Mouse (Mus musculus) liver, embryonic 13.5 days (tissue): ENCODE data around the gene Tdrd6. TPM values are rescaled to one million over a fixed set of nuclear protein-coding genes. Genes with fewer than 3 reads are reported as not detected.

Experiments used
- ATAC-seq: fragments of 200-750 bp; cut with Nextera tagmentation; 2 replicates; pipeline ENCODE4 v1.8.0; 2017; ENCODE audit warnings: low read depth, mild to moderate bottlenecking, moderate number of reproducible peaks, moderate library complexity
- DNase-seq: peaks from one replicate; pipeline ENCODE4 v3.0.0; 2022
- H3K27ac ChIP-seq: fragments of 300-500 bp; sonication (generic); 2 replicates; pipeline ENCODE4 v1.5.1; 2015; ENCODE audit warnings: moderate library complexity, mild to moderate bottlenecking, inconsistent platforms
- H3K27me3 ChIP-seq: fragments of 300-500 bp; sonication (generic); 2 replicates; pipeline ENCODE4 v1.6.1; 2015; ENCODE audit warnings: mild to moderate bottlenecking, inconsistent platforms
- H3K36me3 ChIP-seq: fragments of 300-500 bp; sonication (generic); 2 replicates; pipeline ENCODE4 v1.6.1; 2015; ENCODE audit warnings: mild to moderate bottlenecking, inconsistent platforms
- H3K4me1 ChIP-seq: fragments of 300-500 bp; sonication (generic); replicated peaks from 2 replicates; pipeline ENCODE4 v1.6.1; 2015; ENCODE audit warnings: inconsistent platforms
- H3K4me2 ChIP-seq: fragments of 300-500 bp; sonication (generic); 2 replicates; pipeline ENCODE4 v1.6.1; 2015; ENCODE audit warnings: inconsistent platforms, mild to moderate bottlenecking, moderate library complexity
- H3K4me3 ChIP-seq: fragments of 300-500 bp; sonication (generic); replicated peaks from 2 replicates; pipeline ENCODE4 v1.5.1; 2015; ENCODE audit warnings: mild to moderate bottlenecking, inconsistent platforms
- H3K9ac ChIP-seq: fragments of 300-500 bp; sonication (generic); 2 replicates; pipeline ENCODE4 v1.6.1; 2015; ENCODE audit warnings: mild to moderate bottlenecking, inconsistent platforms
- H3K9me3 ChIP-seq: fragments of 300-500 bp; sonication (generic); replicated peaks from 2 replicates; pipeline ENCODE4 v1.6.1; 2016; ENCODE audit warnings: inconsistent platforms
- WGBS: fragments of 180-500 bp; shearing (Covaris S2); methylation state at CpG from one replicate; pipeline ENCODE4 v1.1.7; 2015; ENCODE audit not compliant: insufficient replicate concordance; 5-methylcytosine and 5-hydroxymethylcytosine counted together
- polyA plus RNA-seq: library from polyadenylated mRNA; unstranded; fragments of >200 nt; fragmentation: Nextera tagmentation; extraction: Ambion mirVana; gene quantifications from 2 replicates; pipeline ENCODE4 v1.2.1, GENCODE M21; 2015

Tdrd6 gene
- 0.24 and 0.37 TPM in 2 replicates for polyA plus RNA-seq

DNA sequence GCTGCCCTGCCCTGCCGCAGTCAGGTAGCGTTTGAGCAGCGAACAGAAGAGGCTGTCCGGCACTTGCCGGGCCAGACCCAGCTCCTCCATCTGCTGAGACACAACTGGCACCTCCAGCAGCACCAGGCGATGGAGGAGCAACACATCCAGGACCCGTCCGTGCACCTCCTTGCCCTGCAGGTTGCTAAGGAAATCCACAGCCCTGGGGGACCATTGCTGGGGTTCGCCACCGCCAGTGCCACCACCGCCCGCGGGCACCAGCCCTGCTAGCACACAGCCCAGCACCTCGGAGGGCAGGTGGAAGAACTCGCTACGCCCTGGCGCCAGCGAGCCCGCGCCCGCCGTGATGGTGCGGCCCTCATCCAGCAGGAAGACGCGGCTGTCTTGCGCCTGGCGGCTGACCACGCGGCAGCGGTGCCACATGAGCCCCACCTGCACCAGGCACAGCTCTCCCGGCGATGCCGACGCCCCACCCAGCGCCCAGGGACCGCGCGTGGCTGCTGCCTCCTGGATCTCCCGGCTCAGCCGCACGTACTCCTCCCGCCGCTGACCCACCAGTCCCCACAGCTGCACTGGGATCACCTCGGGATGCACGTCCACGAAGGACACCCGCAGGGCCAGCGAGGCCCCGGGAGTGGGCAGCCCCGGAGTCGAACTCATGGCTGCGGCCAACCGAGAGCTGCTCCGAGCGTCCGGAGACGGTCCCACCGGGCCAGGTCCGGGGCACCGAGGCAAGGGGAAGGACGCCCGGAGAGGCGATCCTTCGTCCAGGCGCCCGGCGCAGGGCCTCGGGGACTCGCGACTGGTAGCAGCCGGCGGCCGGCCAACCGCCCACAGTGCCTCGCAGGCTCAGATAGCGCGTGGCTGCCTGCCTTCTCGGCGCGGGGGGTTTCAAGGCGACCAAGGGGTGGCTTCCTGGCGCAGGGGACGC lies at the start of gene Tdrd6:
TSS of gene Tdrd6 (minus strand) at position 804 of the 931 bp plus-strand sequence.
- WGBS, result 5% methylated on average over 82 of the region's 83 CpGs

DNA sequence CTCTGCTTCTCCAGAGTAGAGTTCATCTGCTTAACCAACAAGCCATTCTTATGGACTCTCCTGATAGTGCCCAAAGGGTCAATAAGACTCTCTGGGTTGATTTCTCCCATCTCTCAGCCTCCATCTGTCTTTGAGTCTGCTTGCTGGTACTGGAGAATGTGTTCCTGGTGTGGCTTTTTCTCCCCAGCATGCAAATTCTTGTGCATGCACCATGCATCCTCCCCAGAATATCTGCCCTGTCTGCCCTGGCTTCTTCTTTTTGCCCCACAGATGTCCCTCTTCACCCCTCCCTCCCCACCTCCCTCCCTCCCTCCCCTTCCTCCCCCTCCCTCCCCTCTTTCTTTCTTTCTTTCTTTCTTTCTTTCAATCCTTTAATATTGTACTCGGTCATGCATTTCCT lies 47.2 kb upstream of the Tdrd6 start:
- Histone ChIP-seq H3K4me2 (no peak overlapping the region), H3K36me3 (no peaks in the 10 kb centered on the region), H3K9me3 (no peaks in the 10 kb centered on the region), H3K9ac (no peak overlapping the region), H3K4me1 (no peaks in the 10 kb centered on the region), H3K27ac (no peak overlapping the region), H3K27me3 (no peaks in the 10 kb centered on the region), H3K4me3 (no peak overlapping the region)
- ATAC-seq, result no peak
- WGBS, result 55% methylated on average over 1 of the region's 1 CpGs
- DNase-seq, result no peak

More for the DNA sequence above, at the start of gene Tdrd6:
- H3K4me1 ChIP-seq, result 0 out of 2 replicates have a peak, but pooled peaks cover 5% of the 10 kb centered on the region
- H3K4me3 ChIP-seq, result peak within 1 kb of the TSS; percentile 31
- no peak within 1 kb of the TSS for H3K9ac ChIP-seq
- DNase-seq, result no peak
- no peaks in the 10 kb centered on the region for H3K9me3 ChIP-seq
- H3K27ac ChIP-seq, result no peak within 1 kb of the TSS
- H3K36me3 ChIP-seq, result no peaks in the 10 kb centered on the region
- no peak for ATAC-seq
- H3K4me2 ChIP-seq, result peak within 1 kb of the TSS; percentile 50
- peaks cover 43% of the 10 kb centered on the region for H3K27me3 ChIP-seq

DNA sequence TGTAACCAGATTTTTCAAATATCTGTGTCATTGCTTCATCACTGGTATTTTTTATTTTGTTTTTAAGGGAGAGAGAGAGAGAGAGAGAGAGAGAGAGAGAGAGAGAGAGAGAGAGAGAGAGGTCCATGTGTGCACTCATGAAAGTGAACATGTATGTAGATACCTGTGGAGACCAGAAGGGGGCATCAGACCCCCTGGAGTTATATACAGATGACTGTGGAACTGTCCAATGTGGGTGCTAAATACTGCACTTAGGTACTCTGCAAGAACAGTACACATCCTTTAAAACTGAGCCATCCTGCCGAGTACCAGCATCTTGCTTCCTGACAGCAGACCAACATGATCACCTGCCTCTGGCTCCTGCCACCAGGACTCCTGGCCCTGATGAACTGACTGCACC lies 46.1 kb upstream of the Tdrd6 start:
- 38% methylated on average over 1 of the region's 1 CpGs for WGBS
- no peak for DNase-seq
- Histone ChIP-seq H3K4me1 (no peaks in the 10 kb centered on the region), H3K36me3 (no peaks in the 10 kb centered on the region), H3K4me2 (no peak overlapping the region), H3K9ac (no peak overlapping the region), H3K9me3 (no peaks in the 10 kb centered on the region), H3K27ac (no peak overlapping the region), H3K27me3 (no peaks in the 10 kb centered on the region), H3K4me3 (no peak overlapping the region)
- ATAC-seq, result no peak

DNA sequence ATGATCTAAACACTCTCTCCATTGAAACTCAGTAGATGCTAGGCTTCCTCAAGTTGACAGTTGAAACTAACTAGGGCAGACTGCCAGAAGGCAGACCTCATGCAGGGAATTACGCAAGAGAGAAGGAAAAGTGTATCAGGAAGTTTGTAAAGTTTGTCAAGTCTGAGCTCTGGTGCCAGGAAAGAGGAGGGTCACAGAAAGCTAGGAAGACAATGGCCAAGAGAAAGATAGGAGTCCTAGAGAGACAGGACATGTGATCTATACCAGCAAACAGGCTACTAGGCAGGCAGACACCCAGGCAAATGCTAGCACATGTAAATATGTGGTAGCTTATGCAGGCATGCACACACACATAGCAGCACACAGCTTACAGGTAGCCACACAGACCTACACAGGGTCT lies 45.1 kb upstream of the Tdrd6 start:
- no peak for DNase-seq
- no peak overlapping the region for H3K27ac ChIP-seq
- H3K4me1 ChIP-seq, result no peaks in the 10 kb centered on the region
- H3K9ac ChIP-seq, result no peak overlapping the region
- H3K36me3 ChIP-seq, result no peaks in the 10 kb centered on the region
- no peaks in the 10 kb centered on the region for H3K9me3 ChIP-seq
- no peaks in the 10 kb centered on the region for H3K27me3 ChIP-seq
- ATAC-seq, result no peak
- H3K4me2 ChIP-seq, result no peak overlapping the region
- no peak overlapping the region for H3K4me3 ChIP-seq
- 44% methylated on average over 1 of the region's 1 CpGs for WGBS

- 44% methylated on average over 4 of the region's 4 CpGs for WGBS
- H3K27ac ChIP-seq, result no peak overlapping the region
- H3K27me3 ChIP-seq, result peaks cover 1% of the 10 kb centered on the region; the same call in 1 of the 2 replicates
- no peak overlapping the region for H3K4me3 ChIP-seq
- H3K4me1 ChIP-seq, result peaks cover under 1% of the 10 kb centered on the region; the same call in 1 of the 2 replicates
- DNase-seq (no peak), ATAC-seq (no peak; the same call in 1 of the 2 replicates)
- H3K9ac ChIP-seq, result no peak overlapping the region
- H3K9me3 ChIP-seq, result no peaks in the 10 kb centered on the region
- no peaks in the 10 kb centered on the region for H3K36me3 ChIP-seq
- no peak overlapping the region for H3K4me2 ChIP-seq
These were observed 41.8 kb upstream of the Tdrd6 start for GRCm38 (mm10) chr17:43671907-43672306.

DNA sequence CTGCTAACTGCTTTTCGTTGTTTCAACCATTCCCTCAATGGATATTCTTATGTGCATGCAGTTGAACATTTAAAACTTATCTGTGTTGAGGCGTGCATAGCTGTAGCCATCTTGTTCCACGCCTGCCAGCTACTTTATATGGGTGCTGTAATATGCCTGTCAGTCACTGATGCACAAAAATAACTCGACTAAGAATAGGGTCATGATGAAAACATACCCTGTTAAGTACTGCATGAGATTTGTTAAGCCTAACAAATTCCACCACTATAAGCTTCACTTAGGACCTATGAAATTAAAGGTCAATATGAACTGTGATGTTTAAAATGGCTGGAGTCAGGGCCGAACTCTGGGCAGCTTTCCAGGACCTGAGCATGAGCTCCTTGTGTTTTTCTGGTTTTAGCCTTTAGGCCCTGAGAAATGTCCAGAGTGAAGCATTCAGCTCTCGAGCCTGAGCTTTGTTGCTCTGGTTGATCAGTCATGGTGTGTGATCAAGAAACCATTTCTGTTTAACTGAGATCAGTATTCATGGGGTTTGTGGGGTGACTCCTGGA lies 39.1 kb upstream of the Tdrd6 start:
- Histone ChIP-seq H3K9me3 (no peaks in the 10 kb centered on the region), H3K27ac (no peak overlapping the region), H3K9ac (no peak overlapping the region), H3K4me1 (peaks cover 9% of the 10 kb centered on the region; the same call in 1 of the 2 replicates), H3K27me3 (peaks cover 5% of the 10 kb centered on the region; the same call in 1 of the 2 replicates), H3K36me3 (no peaks in the 10 kb centered on the region), H3K4me3 (no peak overlapping the region), H3K4me2 (no peak overlapping the region)
- DNase-seq (no peak), ATAC-seq (no peak)
- 57% methylated on average over 6 of the region's 6 CpGs for WGBS

DNA sequence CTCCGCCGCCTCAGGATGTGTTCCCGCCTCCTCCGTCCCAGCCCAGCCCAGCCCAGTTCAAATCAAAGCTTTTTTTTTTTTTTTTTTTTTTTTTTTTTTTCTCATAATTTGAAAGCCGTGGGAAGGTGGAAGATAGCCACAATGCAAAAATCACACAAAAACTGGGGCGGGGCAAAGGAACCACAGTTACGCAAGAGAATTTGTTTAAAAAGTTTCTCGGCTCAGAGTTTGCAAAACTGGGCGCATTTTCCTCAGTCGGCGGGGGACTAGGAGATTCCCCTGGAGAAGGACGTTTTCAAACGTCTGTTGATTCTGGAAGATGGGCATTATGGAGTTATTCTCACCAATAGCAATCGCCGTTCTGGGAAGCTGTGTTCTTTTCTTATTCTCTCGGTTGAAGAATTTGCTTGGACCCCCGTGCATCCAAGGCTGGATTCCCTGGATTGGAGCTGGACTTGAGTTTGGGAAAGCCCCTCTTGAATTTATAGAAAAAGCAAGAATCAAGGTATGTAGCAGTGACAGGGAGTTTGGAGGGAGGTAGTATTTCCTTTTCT lies 37.3 kb upstream of the Tdrd6 start, which contains the start of gene Cyp39a1:
TSS of gene Cyp39a1 (plus strand) at position 136 of the 554 bp plus-strand sequence.
- H3K27ac ChIP-seq, result no peak within 1 kb of the TSS
- ATAC-seq (no peak), DNase-seq (no peak)
- H3K9ac ChIP-seq, result peak within 1 kb of the TSS; percentile 60
- H3K4me3 ChIP-seq, result peak within 1 kb of the TSS; percentile 67
- H3K4me1 ChIP-seq, result peaks cover 9% of the 10 kb centered on the region; the same call in 1 of the 2 replicates
- WGBS, result under 1% methylated on average over 17 of the region's 17 CpGs
- H3K27me3 ChIP-seq, result peaks cover 5% of the 10 kb centered on the region; the same call in 1 of the 2 replicates
- H3K9me3 ChIP-seq, result no peaks in the 10 kb centered on the region
- peak within 1 kb of the TSS; percentile 84 for H3K4me2 ChIP-seq
- no peaks in the 10 kb centered on the region for H3K36me3 ChIP-seq

- Histone ChIP-seq H3K4me2 (peak within 1 kb of the TSS; percentile 84), H3K4me1 (peaks cover 9% of the 10 kb centered on the region; the same call in 1 of the 2 replicates), H3K4me3 (peak within 1 kb of the TSS; percentile 67), H3K36me3 (no peaks in the 10 kb centered on the region), H3K9me3 (no peaks in the 10 kb centered on the region), H3K27ac (no peak within 1 kb of the TSS), H3K9ac (peak within 1 kb of the TSS; percentile 60), H3K27me3 (peaks cover 5% of the 10 kb centered on the region; the same call in 1 of the 2 replicates)
- ATAC-seq, result peak; percentile 88
- 1% methylated on average over 41 of the region's 41 CpGs for WGBS
- peak; percentile 72 for DNase-seq
These were observed 36.6 kb upstream of the Tdrd6 start, which contains the start of gene Slc25a27 for GRCm38 (mm10) chr17:43666576-43667289. Gene Slc25a27 (minus strand): TSS chr17:43667214.

DNA sequence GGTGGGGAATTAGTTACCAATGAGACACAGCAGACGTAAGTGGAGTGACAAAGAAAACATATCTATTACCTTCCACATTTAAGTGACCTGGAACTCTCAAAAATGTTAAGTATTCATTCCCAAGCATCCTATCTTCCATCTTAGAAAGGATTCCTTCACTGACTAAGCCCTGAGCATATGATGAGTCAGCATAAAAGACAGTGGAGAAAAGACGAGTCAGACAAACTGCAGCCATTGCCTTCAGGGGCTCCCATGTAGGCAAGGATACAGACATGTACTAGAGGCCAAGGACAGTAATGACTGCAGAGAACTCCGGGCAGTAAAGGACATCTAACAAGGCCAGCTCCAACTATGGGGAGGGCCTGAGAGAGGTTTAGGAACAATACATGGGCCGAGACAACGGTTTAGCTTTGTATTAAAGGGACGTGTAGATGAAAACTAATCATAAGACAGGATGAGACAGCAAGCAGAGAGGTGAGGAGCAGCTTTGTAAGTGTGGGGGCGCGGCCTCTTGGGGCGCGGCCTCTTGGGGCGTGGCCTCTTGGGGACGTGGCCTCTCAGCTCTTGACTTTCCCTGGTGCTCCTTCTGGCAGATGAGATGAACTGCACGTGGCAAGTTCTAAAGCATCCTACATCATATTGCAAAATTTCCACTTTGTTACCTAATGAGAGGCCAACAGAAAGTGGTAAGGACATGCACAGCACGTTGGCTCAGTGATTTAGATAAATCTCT lies 21.4 kb upstream of the Tdrd6 start:
- H3K27me3 ChIP-seq, result no peaks in the 10 kb centered on the region
- DNase-seq (no peak), ATAC-seq (no peak)
- H3K4me1 ChIP-seq, result no peaks in the 10 kb centered on the region
- no peak overlapping the region for H3K4me3 ChIP-seq
- no peak overlapping the region for H3K9ac ChIP-seq
- H3K4me2 ChIP-seq, result no peak overlapping the region
- H3K9me3 ChIP-seq, result no peaks in the 10 kb centered on the region
- 52% methylated on average over 14 of the region's 14 CpGs for WGBS
- H3K27ac ChIP-seq, result no peak overlapping the region
- no peaks in the 10 kb centered on the region for H3K36me3 ChIP-seq

DNA sequence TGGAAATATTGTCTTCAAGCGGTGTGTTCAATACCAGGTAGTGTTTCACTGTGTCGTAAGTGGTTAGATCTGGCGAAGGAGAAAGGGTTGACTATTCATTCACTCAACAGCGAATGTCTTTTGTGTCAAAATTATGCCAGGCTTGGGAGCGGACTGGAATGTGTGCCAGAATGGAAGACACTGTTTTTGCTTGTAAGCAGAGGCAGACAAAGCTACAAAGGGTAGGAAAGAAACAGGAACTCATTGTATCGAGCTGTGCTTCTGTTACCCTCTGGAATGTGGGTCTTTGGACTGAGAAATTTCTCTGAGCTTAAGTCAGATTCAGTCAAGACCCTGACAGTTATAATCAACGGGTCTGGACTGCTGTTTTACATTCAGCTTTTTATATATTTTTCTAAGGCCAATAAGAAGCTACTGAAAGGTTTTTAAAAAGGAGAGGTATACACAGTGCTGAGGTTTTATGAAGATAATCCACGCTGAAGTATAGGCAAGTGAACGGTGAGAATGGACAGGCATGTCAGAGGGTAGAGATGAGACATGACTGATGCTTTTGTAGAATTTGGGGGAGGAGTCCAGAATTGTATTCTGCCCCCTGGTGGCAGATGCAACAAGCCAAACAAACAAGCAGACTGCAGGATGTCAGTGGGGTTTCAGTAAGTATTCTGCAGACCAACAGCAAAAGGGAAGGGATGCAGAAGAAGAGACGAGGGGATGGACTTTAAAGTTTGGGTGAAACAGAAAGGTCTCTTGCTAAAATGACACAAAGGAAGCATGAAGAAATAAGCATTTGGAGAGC lies 19.7 kb upstream of the Tdrd6 start:
- Histone ChIP-seq H3K9ac (no peak overlapping the region), H3K27ac (no peak overlapping the region), H3K27me3 (no peaks in the 10 kb centered on the region), H3K9me3 (no peaks in the 10 kb centered on the region), H3K36me3 (no peaks in the 10 kb centered on the region), H3K4me2 (no peak overlapping the region), H3K4me3 (no peak overlapping the region), H3K4me1 (no peaks in the 10 kb centered on the region)
- no peak for DNase-seq
- ATAC-seq, result no peak
- WGBS, result 67% methylated on average over 10 of the region's 10 CpGs
